ENCODE assay signal across 30 mouse cellular contexts in genomic region chr3:135711040-135711570, GRCm38 (mm10).
"Had no signal": no experiment of that assay in that cellular context is flagged by ENCODE, and none has a peak within 500 bp of the region (broad histone marks: within the 10 kb centered on the region; RNA-seq: fewer than 3 reads in every experiment).

No protein-coding gene starts in this region.

- H3K4me2 ChIP-seq: limb, embryonic 12.5 days; limb, embryonic 13.5 days; limb, embryonic 15.5 days; liver, embryonic 11.5 days; liver, embryonic 12.5 days; liver, embryonic 13.5 days; liver, embryonic 15.5 days; lung, embryonic 14.5 days; lung, embryonic 15.5 days; midbrain, embryonic 12.5 days; midbrain, embryonic 13.5 days; midbrain, embryonic 15.5 days; neural tube, embryonic 12.5 days had no signal

- H3K4me1 ChIP-seq: limb, embryonic 10.5 days; limb, embryonic 12.5 days; limb, embryonic 13.5 days; limb, embryonic 15.5 days; liver, embryonic 15.5 days; lung, embryonic 15.5 days; midbrain, embryonic 10.5 days; midbrain, embryonic 12.5 days; midbrain, embryonic 13.5 days; midbrain, embryonic 15.5 days; neural tube, embryonic 12.5 days had no signal

- ATAC-seq: liver, embryonic 12.5 days; liver, postnatal 0 days; lung, postnatal 0 days; midbrain, embryonic 13.5 days; midbrain, embryonic 15.5 days; midbrain, embryonic 16.5 days had no signal

- H3K36me3 ChIP-seq: limb, embryonic 10.5 days; limb, embryonic 12.5 days; limb, embryonic 13.5 days; limb, embryonic 15.5 days; liver, embryonic 12.5 days; liver, embryonic 13.5 days; liver, embryonic 15.5 days; lung, embryonic 15.5 days; midbrain, embryonic 10.5 days; midbrain, embryonic 12.5 days; midbrain, embryonic 13.5 days; midbrain, embryonic 15.5 days; neural tube, embryonic 12.5 days had no signal

- H3K9ac ChIP-seq: limb, embryonic 12.5 days; limb, embryonic 13.5 days; limb, embryonic 15.5 days; liver, embryonic 12.5 days; liver, embryonic 13.5 days; liver, embryonic 14.5 days; liver, embryonic 15.5 days; liver, postnatal 0 days; lung, embryonic 14.5 days; lung, embryonic 15.5 days; midbrain, embryonic 12.5 days; midbrain, embryonic 13.5 days; midbrain, embryonic 15.5 days; neural tube, embryonic 12.5 days had no signal

- H3K4me3 ChIP-seq: left cerebral cortex, adult 2 months; limb, embryonic 10.5 days; limb, embryonic 12.5 days; limb, embryonic 13.5 days; limb, embryonic 15.5 days; liver, embryonic 12.5 days; liver, embryonic 13.5 days; liver, embryonic 15.5 days; lung, embryonic 15.5 days; megakaryocyte, embryonic 14.5 days; midbrain, embryonic 10.5 days; midbrain, embryonic 12.5 days; midbrain, embryonic 13.5 days; midbrain, embryonic 15.5 days; neural tube, embryonic 12.5 days had no signal

- H3K9me3 ChIP-seq: limb, embryonic 10.5 days; limb, embryonic 12.5 days; limb, embryonic 13.5 days; limb, embryonic 15.5 days; liver, embryonic 12.5 days; liver, embryonic 13.5 days; liver, embryonic 15.5 days; lung, embryonic 15.5 days; megakaryocyte, embryonic 14.5 days; midbrain, embryonic 10.5 days; midbrain, embryonic 12.5 days; midbrain, embryonic 13.5 days; midbrain, embryonic 15.5 days; neural tube, embryonic 12.5 days had no signal

- DNase-seq: left cerebral cortex, postnatal 4 days; liver; liver, embryonic 13.5 days; liver, postnatal 0 days; lung, adult 18-20 months; lung, adult 2 months; lung, embryonic 14.5 days; lung, postnatal 10 days; lung, postnatal 14 days; lung, postnatal 36 days; lung, postnatal 4 days had no signal

- H3K27ac ChIP-seq: left cerebral cortex, adult 2 months; limb, embryonic 10.5 days; limb, embryonic 12.5 days; limb, embryonic 13.5 days; limb, embryonic 15.5 days; liver, embryonic 12.5 days; liver, embryonic 13.5 days; liver, embryonic 14.5 days; liver, embryonic 15.5 days; lung, embryonic 15.5 days; macrophage; midbrain, embryonic 10.5 days; midbrain, embryonic 12.5 days; midbrain, embryonic 13.5 days; midbrain, embryonic 15.5 days; neural tube, embryonic 12.5 days had no signal

- H3K27me3 ChIP-seq: limb, embryonic 12.5 days; limb, embryonic 13.5 days; limb, embryonic 15.5 days; liver, embryonic 12.5 days; liver, embryonic 13.5 days; liver, embryonic 15.5 days; lung, embryonic 15.5 days; megakaryocyte, embryonic 14.5 days; midbrain, embryonic 12.5 days; midbrain, embryonic 13.5 days; midbrain, embryonic 15.5 days; neural tube, embryonic 12.5 days had no signal
